Mouse (Mus musculus) lung, postnatal 0 days (tissue): ENCODE measurements around the gene Gna11.

Source experiments
- CTCF ChIP-seq: IDR thresholded peaks from 2 replicates; pipeline ENCODE4 v1.5.1; 2016; ENCODE audit warnings: antibody characterized with exemption, mild to moderate bottlenecking
- EP300 ChIP-seq: IDR thresholded peaks from 2 replicates; pipeline ENCODE4 v1.6.1; 2016; ENCODE audit warnings: antibody characterized with exemption, mild to moderate bottlenecking, control low read depth

- TF ChIP-seq CTCF (no peak), EP300 (no peak)
Measured at GRCm38 (mm10) chr10:81481605-81482532, 63.1 kb downstream of the Gna11 start.
